Mouse (Mus musculus) embryonic facial prominence, embryonic 14.5 days (tissue): ENCODE measurements around the gene A430005L14Rik. TPM values are rescaled to one million over a fixed set of nuclear protein-coding genes. Genes with fewer than 3 reads are reported as not detected.
A peak's percentile ranks its signal among the peaks of the same experiment; 100 is the strongest.

ENCODE experiments used
- ATAC-seq: fragments of 200-750 bp; cut with Nextera tagmentation; 2 replicates; pipeline ENCODE4 v1.8.0; 2017; ENCODE audit warnings: low read depth, moderate number of reproducible peaks, moderate TSS enrichment
- DNase-seq: peaks from one replicate; pipeline ENCODE4 v3.0.0-alpha.2; 2015; ENCODE audit warnings: low spot score
- H3K27ac ChIP-seq: fragments of 300-500 bp; sonication (generic); replicated peaks from 2 replicates; pipeline ENCODE4 v1.5.1; 2014; ENCODE audit warnings: low read depth, mild to moderate bottlenecking, low read length, moderate library complexity
- H3K27me3 ChIP-seq: fragments of 300-500 bp; sonication (generic); replicated peaks from 2 replicates; pipeline ENCODE4 v1.6.1; 2014; ENCODE audit warnings: low read length; ENCODE audit not compliant: control insufficient read depth, insufficient read depth
- H3K36me3 ChIP-seq: fragments of 300-500 bp; sonication (generic); 2 replicates; pipeline ENCODE4 v1.6.1; 2014; ENCODE audit warnings: low read length, mixed read lengths; ENCODE audit not compliant: control insufficient read depth, insufficient read depth
- H3K4me1 ChIP-seq: fragments of 300-500 bp; sonication (generic); 2 replicates; pipeline ENCODE4 v1.6.1; 2014; ENCODE audit warnings: antibody characterized with exemption, low read length; ENCODE audit not compliant: control insufficient read depth, insufficient read depth
- H3K4me2 ChIP-seq: fragments of 300-500 bp; sonication (generic); 2 replicates; pipeline ENCODE4 v1.6.1; 2014; ENCODE audit warnings: low read depth, mild to moderate bottlenecking, low read length, moderate library complexity, mixed read lengths
- H3K4me3 ChIP-seq: fragments of 300-500 bp; sonication (generic); 2 replicates; pipeline ENCODE4 v1.5.1; 2014; ENCODE audit warnings: low read depth, mild to moderate bottlenecking, low read length
- H3K9ac ChIP-seq: fragments of 300-500 bp; sonication (generic); 2 replicates; pipeline ENCODE4 v1.6.1; 2014; ENCODE audit warnings: low read depth, mild to moderate bottlenecking, low read length, moderate library complexity, mixed read lengths
- H3K9me3 ChIP-seq: fragments of 300-500 bp; sonication (generic); 2 replicates; pipeline ENCODE4 v1.6.1; 2016; ENCODE audit warnings: low read length; ENCODE audit not compliant: control insufficient read depth
- WGBS: fragments of 180-500 bp; shearing (Covaris S2); extraction: QIAGEN DNeasy Blood & Tissue Kit; methylation state at CpG from one replicate; pipeline ENCODE4 v1.1.7; 2014; 5-methylcytosine and 5-hydroxymethylcytosine counted together
- polyA plus RNA-seq: library from polyadenylated mRNA; unstranded; fragments of >200 nt; fragmentation: Nextera tagmentation; extraction: Ambion mirVana; gene quantifications from 2 replicates; pipeline ENCODE4 v1.2.1, GENCODE M21; 2014

Gene A430005L14Rik
- polyA plus RNA-seq, 1 experiment from 2014 or later = 68.8 TPM

- peaks cover 9% of the 10 kb centered on the region for H3K4me1 ChIP-seq
- no peaks in the 10 kb centered on the region for H3K9me3 ChIP-seq
- H3K4me2 ChIP-seq = no peak overlapping the region
- 90% methylated on average over 10 of the region's 10 CpGs for WGBS
- H3K27ac ChIP-seq = no peak overlapping the region
- ATAC-seq (no peak), DNase-seq (no peak)
- no peaks in the 10 kb centered on the region for H3K27me3 ChIP-seq
- H3K36me3 ChIP-seq = peaks cover 50% of the 10 kb centered on the region
- H3K9ac ChIP-seq = no peak overlapping the region
- H3K4me3 ChIP-seq = no peak overlapping the region
Observed at GRCm38 (mm10) chr4:153979243-153979642, 22.2 kb downstream of the A430005L14Rik start.

GRCm38 (mm10) chr4:153980470-153980869 is 23.4 kb downstream of the A430005L14Rik start:
- 84% methylated on average over 10 of the region's 11 CpGs for WGBS
- ATAC-seq = no peak

GRCm38 (mm10) chr4:153992715-153993114 is 35.7 kb downstream of the A430005L14Rik start:
- no peak overlapping the region for H3K4me2 ChIP-seq
- no peak overlapping the region for H3K4me3 ChIP-seq
- H3K36me3 ChIP-seq = peaks cover 91% of the 10 kb centered on the region
- no peaks in the 10 kb centered on the region for H3K27me3 ChIP-seq
- no peaks in the 10 kb centered on the region for H3K4me1 ChIP-seq
- H3K9me3 ChIP-seq = no peaks in the 10 kb centered on the region
- H3K9ac ChIP-seq = no peak overlapping the region
- 89% methylated on average over 10 of the region's 10 CpGs for WGBS
- no peak overlapping the region for H3K27ac ChIP-seq
- ATAC-seq = no peak
- no peak for DNase-seq

More at GRCm38 (mm10) chr4:153980470-153980869, 23.4 kb downstream of the A430005L14Rik start:
- peaks cover 9% of the 10 kb centered on the region for H3K4me1 ChIP-seq
- H3K36me3 ChIP-seq = peaks cover 62% of the 10 kb centered on the region
- H3K9me3 ChIP-seq = no peaks in the 10 kb centered on the region
- H3K4me3 ChIP-seq = no peak overlapping the region
- H3K27ac ChIP-seq = no peak overlapping the region
- DNase-seq = no peak
- no peak overlapping the region for H3K9ac ChIP-seq
- H3K27me3 ChIP-seq = no peaks in the 10 kb centered on the region
- H3K4me2 ChIP-seq = no peak overlapping the region

- 90% methylated on average over 8 of the region's 8 CpGs for WGBS
- Histone ChIP-seq H3K27me3 (no peaks in the 10 kb centered on the region), H3K4me1 (no peaks in the 10 kb centered on the region), H3K9ac (no peak overlapping the region), H3K4me2 (no peak overlapping the region), H3K36me3 (peaks cover 91% of the 10 kb centered on the region), H3K27ac (no peak overlapping the region), H3K9me3 (no peaks in the 10 kb centered on the region), H3K4me3 (no peak overlapping the region)
- DNase-seq = no peak
- ATAC-seq = no peak
Observed at GRCm38 (mm10) chr4:153993505-153993904, 36.5 kb downstream of the A430005L14Rik start.

GRCm38 (mm10) chr4:154005488-154005887 is 48.5 kb downstream of the A430005L14Rik start:
- no peaks in the 10 kb centered on the region for H3K9me3 ChIP-seq
- no peak overlapping the region for H3K4me3 ChIP-seq
- no peaks in the 10 kb centered on the region for H3K27me3 ChIP-seq
- DNase-seq = peak; percentile 30
- peaks cover 50% of the 10 kb centered on the region for H3K36me3 ChIP-seq
- ATAC-seq = peak; percentile 62; the same call in 1 of the 2 replicates
- H3K4me1 ChIP-seq = no peaks in the 10 kb centered on the region
- no peak overlapping the region for H3K4me2 ChIP-seq
- no peak overlapping the region for H3K9ac ChIP-seq
- 94% methylated on average over 5 of the region's 5 CpGs for WGBS
- H3K27ac ChIP-seq = no peak overlapping the region

- WGBS = 92% methylated on average over 6 of the region's 6 CpGs
- Histone ChIP-seq H3K27ac (no peak overlapping the region), H3K4me2 (no peak overlapping the region), H3K36me3 (peaks cover 50% of the 10 kb centered on the region), H3K27me3 (no peaks in the 10 kb centered on the region), H3K4me1 (no peaks in the 10 kb centered on the region), H3K4me3 (no peak overlapping the region), H3K9me3 (no peaks in the 10 kb centered on the region), H3K9ac (no peak overlapping the region)
- ATAC-seq (peak; percentile 11; the same call in 1 of the 2 replicates), DNase-seq (peak; percentile 30)
Observed at GRCm38 (mm10) chr4:154006264-154006663, 49.2 kb downstream of the A430005L14Rik start.

- no peak overlapping the region for H3K9ac ChIP-seq
- H3K4me2 ChIP-seq = no peak overlapping the region
- 74% methylated on average over 4 of the region's 4 CpGs for WGBS
- ATAC-seq (no peak), DNase-seq (no peak)
- H3K4me3 ChIP-seq = no peak overlapping the region
- no peaks in the 10 kb centered on the region for H3K9me3 ChIP-seq
- no peak overlapping the region for H3K27ac ChIP-seq
- H3K36me3 ChIP-seq = peaks cover 43% of the 10 kb centered on the region
- H3K27me3 ChIP-seq = no peaks in the 10 kb centered on the region
- H3K4me1 ChIP-seq = peaks cover 3% of the 10 kb centered on the region
Observed at GRCm38 (mm10) chr4:154007759-154008158, 50.7 kb downstream of the A430005L14Rik start.

- 28% methylated on average over 13 of the region's 13 CpGs for WGBS
- ATAC-seq = peak; percentile 42
Observed at GRCm38 (mm10) chr4:154010907-154011645, 54.0 kb downstream of the A430005L14Rik start.

More at GRCm38 (mm10) chr4:154010907-154011645, 54.0 kb downstream of the A430005L14Rik start:
- no peaks in the 10 kb centered on the region for H3K27me3 ChIP-seq
- peaks cover 25% of the 10 kb centered on the region for H3K36me3 ChIP-seq
- peak overlapping the region; percentile 94 for H3K4me2 ChIP-seq
- DNase-seq = no peak
- H3K9ac ChIP-seq = peak overlapping the region; percentile 95
- peaks cover 12% of the 10 kb centered on the region for H3K4me1 ChIP-seq
- H3K9me3 ChIP-seq = no peaks in the 10 kb centered on the region
- no peak overlapping the region; the same call in 1 of the 2 replicates for H3K27ac ChIP-seq
- H3K4me3 ChIP-seq = peak overlapping the region; percentile 84
